Mouse (Mus musculus) natural killer cell, adult 2 months (primary cell): ENCODE results near the gene Scn1a.
A peak's percentile ranks its signal among the peaks of the same experiment; 100 is the strongest.

ENCODE experiments used
- DNase-seq, 2 experiments: peaks; one replicate each; pipeline ENCODE4 v3.0.0; 2022; ENCODE audit warnings: low spot score in 2 of 2

Gene Scn1a

DNA sequence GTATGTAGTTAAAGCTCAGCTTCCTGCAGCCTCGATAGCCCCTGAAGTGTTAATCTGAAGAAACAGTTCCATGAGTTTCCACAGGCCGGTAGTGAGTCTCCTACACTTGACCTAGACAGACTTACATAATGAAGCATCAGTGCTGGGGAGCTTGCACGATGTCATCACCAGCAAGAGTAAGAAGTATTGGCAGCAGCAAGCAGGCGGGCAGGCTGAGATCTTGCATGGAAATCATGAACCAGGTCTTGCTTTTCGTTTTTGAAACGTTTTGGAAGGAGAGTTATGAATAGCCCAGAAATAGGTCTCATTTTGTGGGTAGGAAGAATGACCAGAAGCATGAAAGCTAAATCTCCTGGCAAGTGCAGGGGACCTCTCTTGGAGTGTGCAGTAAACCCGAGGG lies at the start of gene Scn1a:
Gene Scn1a (minus strand): TSS at position 130 of the 400 bp plus-strand sequence.
- no peak for DNase-seq

DNA sequence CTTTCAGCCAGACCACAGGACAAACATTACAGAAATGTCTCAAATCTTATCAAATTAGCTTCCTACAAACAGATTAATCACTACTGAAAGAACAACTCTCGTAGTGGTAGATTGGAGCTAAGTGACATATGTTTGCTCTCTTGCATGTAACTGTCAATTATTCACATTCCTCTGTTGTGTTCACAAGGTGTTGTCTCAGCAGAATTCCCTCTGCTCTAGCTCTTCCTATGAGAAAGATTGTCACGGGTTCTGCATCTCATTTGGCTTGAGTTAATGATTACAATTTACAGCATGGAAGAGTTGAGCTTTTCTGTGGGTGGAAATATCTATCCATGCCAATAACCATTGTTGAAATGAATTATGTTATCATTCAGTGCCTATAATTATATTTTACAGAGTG lies 37.8 kb upstream of the Scn1a start:
- DNase-seq = no peak

GRCm38 (mm10) chr2:66473181-66473822 lies 32.7 kb upstream of the Scn1a start:
- DNase-seq = no peak

- DNase-seq = no peak
Observed at GRCm38 (mm10) chr2:66465484-66465883, 24.8 kb upstream of the Scn1a start.

GRCm38 (mm10) chr2:66464874-66465458 lies 24.3 kb upstream of the Scn1a start:
- no peak for DNase-seq

- DNase-seq = no peak
Observed at GRCm38 (mm10) chr2:66463916-66464315, 23.3 kb upstream of the Scn1a start.

- no peak for DNase-seq
Observed at GRCm38 (mm10) chr2:66462458-66462857, 21.8 kb upstream of the Scn1a start.

DNA sequence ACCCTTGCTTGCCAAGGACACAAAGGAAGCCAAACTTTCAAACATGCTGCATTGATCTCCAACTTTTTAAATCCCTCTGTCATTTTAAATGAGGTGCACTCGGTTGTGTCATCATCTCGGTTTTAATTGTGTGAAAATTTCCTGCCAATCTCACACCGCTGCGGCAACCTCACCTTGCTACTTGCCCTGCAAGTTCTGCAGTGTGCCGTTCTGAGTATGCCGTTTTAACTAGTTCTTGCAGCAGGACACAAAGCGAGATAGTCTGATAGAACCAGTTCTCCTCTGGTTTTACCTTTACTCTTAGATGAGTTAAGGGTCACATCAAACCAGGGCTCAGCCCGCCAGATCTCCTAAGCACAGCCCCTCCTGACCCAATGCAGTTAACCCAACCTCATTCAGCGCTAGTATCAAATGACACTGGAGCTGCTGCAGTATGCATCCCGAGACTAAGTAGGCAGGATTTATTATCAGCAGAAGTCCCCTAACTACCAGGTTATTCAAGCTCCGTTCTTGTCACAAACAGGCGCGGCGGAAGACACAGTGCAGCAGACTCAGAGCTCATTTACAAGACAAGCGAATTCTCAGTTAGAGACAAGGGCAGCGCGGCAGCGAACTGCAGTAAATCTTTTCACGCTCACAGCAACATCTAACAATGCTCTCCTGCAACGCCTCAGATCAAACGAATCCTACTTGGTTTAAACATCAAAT lies 722 bp downstream of the Scn1a start:
- DNase-seq = no peak

DNA sequence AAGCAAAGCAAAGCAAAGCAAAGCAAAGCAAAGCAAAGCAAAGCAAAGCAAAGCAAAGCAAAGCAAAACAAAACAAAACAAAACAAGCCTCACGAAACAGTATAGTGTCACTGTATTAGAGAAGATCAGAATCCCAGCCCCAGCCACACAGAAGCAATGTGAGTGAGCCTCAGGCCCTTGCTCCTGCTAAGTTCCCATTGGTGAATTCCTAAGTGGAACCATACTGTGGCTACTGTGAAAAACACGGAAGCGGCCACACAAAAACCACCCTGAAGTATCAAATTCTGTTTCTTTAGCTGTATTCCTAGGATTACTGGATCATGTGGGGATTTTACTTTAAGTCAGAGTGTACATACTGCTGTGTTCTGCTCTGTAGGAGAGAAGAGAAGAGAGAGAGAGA lies 4.4 kb downstream of the Scn1a start:
- DNase-seq = no peak

- peak in 1 of 2 experiments; percentile 10 for DNase-seq
Observed at GRCm38 (mm10) chr2:66409740-66410290, 30.8 kb downstream of the Scn1a start.

DNA sequence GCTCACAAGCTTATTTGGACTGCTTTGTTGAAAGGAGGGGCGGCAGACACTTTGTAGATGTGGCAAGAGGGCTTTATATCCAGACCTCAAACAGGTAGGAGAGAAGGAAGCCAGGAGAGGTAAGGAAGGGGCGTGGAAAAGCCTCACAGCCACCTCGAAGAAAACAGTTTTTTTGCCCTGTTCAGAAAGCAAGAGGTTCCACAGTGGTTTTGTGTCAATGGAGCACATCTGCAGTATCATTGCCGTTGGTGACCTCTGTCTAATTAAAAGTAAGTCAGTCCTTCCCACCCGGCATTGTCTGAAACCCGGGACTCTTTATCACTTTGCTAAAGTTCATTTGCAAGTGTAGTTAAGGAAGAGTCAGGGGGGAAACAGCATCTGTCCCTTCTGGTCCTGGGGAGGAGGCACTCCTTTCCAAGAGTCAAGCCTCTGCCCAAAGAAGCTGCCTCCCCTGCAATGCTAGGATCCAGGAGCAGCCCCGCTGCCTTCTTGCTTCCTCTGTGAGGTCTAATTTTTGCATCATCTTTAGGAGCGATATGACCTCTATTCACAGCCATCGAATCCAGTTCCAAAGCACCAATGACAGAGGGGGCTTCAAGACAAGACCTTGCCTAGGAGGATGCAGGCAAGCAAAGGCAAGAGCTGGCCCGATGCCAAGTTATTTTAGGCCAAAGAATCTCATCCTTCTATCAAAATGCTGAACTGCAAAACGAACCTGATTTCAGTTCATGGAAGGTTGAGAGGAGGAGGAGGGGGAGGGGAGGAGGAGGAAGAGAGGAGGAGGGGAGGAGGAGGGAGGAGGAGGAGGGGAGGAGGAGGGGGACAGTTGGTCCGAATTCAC lies 31.5 kb downstream of the Scn1a start:
- DNase-seq = no peak

DNA sequence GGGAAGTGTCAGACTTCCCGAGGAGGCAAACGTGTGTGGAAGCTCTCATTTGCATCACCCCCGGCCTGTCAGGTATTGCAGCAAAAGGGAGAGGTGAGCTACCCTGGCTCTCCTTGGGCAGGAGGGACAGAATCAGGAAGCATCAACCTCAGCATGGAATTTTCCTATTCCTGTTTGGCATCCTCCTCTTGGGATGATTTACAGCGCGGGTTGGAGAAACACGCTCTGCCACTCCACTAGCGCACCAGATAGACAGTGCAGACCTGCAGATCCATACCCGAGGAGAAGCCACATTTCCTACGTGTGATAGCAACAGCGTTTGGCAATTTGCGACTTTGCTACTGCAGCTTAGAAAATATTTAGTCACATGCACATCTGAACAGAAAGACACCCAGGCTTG lies 32.2 kb downstream of the Scn1a start:
- DNase-seq = no peak

GRCm38 (mm10) chr2:66392586-66392985 lies 48.1 kb downstream of the Scn1a start:
- no peak for DNase-seq

GRCm38 (mm10) chr2:66367957-66368356 lies 72.7 kb downstream of the Scn1a start:
- DNase-seq = no peak

- no peak for DNase-seq
Observed at GRCm38 (mm10) chr2:66350590-66350989, 90.0 kb downstream of the Scn1a start.

DNA sequence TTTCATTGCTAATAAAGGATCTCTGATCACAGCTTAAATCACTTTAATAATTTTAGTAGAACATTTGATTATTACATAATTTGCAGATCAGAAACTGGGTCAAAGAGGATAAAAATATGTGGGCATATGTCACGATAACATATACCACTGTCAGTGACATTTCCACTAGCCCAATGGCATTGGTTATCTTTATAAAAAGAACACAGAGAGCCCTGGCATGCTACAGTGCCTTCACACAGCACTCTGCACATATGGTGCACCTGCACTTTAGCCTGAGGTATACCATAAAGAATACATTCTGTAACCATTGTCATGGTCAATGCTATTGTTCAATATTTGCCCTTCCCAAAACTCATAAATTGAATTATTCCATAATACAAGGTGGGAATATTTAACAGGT lies 94.0 kb downstream of the Scn1a start:
- DNase-seq = no peak

DNA sequence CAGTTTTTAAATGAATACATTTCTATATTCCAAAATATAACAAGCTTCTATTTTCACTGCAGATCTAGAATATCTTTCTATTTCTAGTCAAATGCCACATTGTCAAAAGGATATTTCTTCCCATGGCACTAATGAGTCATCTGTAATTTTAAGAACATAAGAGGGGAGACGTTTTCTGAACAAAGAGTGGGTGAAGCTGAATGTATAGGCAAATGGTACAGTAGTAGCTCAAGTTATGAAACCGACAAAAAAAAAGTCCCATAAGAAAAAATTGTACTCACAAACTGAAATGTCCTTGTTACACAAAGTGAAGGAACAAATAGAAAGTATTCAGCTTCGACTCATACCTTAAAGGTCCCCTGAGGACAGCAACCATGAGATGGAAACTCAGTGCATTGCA lies 94.5 kb downstream of the Scn1a start:
- DNase-seq = no peak

- no peak for DNase-seq
Observed at GRCm38 (mm10) chr2:66337406-66337805, 103.2 kb downstream of the Scn1a start.

DNA sequence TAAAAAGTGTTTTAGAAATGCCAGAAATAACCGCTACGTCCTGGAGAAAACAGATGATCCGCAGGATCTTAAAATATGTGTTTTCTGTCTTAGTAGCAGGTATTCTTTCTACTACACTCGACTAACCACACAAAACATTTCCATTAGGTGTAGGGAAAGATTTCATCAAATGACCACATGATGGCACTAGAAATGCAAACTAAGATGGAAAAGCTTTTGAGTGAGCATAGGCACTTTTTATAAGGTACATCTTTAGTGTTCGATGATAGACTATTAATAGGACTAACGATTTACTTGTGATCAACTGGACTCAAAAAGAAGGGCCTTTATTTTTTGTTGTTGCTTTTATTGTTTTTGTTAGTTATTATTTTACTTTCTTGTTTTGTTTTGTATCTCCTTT lies 104.2 kb downstream of the Scn1a start:
- no peak for DNase-seq

DNA sequence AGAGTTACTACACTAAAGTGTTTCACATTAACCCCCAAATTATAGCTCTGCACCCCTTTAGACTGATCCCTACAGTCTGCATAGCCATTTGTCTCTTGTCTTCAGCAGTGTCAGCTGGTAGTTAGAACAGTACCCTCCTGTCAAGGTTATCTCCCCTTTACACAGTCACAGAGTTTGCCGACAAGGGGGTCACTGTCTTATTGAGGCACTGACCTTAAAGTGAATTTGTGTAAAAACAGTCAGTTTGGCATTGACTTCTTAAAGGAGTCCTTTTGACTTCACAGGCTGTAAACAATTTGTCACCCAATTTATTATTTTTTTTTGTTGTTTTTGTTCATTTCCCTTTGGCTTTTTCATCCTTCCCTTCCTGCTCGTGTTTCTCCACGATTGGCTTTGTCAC lies 168.1 kb downstream of the Scn1a start:
- no peak for DNase-seq

DNA sequence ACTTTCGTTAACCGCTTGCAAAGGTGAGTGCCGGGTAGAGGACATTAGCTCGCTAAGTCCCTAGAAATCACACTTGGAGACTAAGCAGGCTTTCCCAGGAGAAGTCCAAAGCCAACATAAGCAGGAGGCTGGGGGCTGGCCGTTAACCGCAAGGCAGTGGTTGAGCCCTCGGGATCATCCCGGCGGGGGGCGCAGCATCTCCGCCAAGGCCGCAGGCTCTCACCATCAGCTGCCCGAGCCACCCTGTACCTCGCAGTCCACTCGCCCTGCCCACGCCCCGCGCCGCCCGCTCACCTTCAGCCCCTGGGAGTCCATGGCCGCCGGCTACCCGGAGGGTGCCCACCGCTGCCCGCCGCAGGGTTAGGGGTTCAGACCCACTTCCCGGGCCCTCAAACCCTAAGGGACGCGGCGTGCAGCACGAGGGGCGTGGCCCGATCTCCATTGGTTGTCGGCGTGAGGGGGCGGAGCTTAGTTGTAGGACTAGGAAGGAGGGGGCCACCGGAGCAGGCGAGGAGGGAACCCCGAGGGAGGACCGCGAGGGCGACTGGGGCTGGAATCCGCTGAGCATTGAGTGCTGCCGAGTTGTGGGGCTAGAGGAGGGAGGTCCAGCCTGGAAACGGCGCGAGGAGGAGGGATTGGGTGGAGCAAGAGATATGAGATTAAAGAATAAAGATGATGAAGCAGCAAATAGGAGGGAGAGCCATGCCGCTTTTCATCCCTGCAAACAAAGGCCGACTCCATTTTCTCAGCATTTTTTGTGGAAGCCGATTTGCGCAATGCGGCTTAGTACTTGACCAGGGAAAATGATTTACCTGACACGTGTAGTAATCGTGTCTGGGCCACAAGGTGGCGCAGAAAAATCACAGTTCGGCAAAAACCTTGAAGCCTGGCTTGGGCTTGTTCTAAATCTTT lies 184.2 kb downstream of the Scn1a start, which contains the start of gene Ttc21b:
Gene Ttc21b (minus strand): TSS at position 398 of the 912 bp plus-strand sequence.
- peak; percentile 74 to 82 for DNase-seq
